Mouse (Mus musculus): ENCODE measurements around the gene Cldn13.

GRCm38 (mm10) chr5:134955491-134955890 is 40.2 kb upstream of the Cldn13 start:
- no peak for TF ChIP-seq CTCF (IDR thresholded peaks at IDR 0.05)
- no peak for TF ChIP-seq POLR2A (IDR thresholded peaks at IDR 0.05; ENCODE audit: insufficient read depth, low read depth, low read length)
- no peak for TF ChIP-seq EP300 (IDR thresholded peaks at IDR 0.05; ENCODE audit: insufficient read depth, low read depth, low read length)
